Mouse (Mus musculus) midbrain, embryonic 10.5 days (tissue): ENCODE data around the gene P2ry4. TPM values are rescaled to one million over a fixed set of nuclear protein-coding genes. Genes with fewer than 3 reads are reported as not detected.

ENCODE experiments used
- DNase-seq: peaks from one replicate; pipeline ENCODE4 v3.0.0-alpha.2; 2017; ENCODE audit warnings: low spot score
- H3K27ac ChIP-seq: fragments of 300-500 bp; sonication (generic); replicated peaks from 2 replicates; pipeline ENCODE4 v1.5.1; 2016; ENCODE audit warnings: mild to moderate bottlenecking
- H3K27me3 ChIP-seq: fragments of 300-500 bp; sonication (generic); 2 replicates; pipeline ENCODE4 v1.6.1; 2016; ENCODE audit warnings: low read depth, mild to moderate bottlenecking; ENCODE audit not compliant: poor library complexity, severe bottlenecking
- H3K36me3 ChIP-seq: fragments of 300-500 bp; sonication (generic); 2 replicates; pipeline ENCODE4 v1.6.1; 2016; ENCODE audit warnings: mild to moderate bottlenecking, moderate library complexity
- H3K4me1 ChIP-seq: fragments of 300-500 bp; sonication (generic); 2 replicates; pipeline ENCODE4 v1.6.1; 2016
- H3K4me3 ChIP-seq: fragments of 300-500 bp; sonication (generic); 2 replicates; pipeline ENCODE4 v1.5.1; 2016; ENCODE audit warnings: mild to moderate bottlenecking, moderate library complexity
- H3K9me3 ChIP-seq: fragments of 300-500 bp; sonication (generic); replicated peaks from 2 replicates; pipeline ENCODE4 v1.6.1; 2016; ENCODE audit warnings: mild to moderate bottlenecking
- WGBS: fragments of 180-500 bp; shearing (Covaris S2); methylation state at CpG from one replicate; pipeline ENCODE4 v1.1.7; 2016; 5-methylcytosine and 5-hydroxymethylcytosine counted together
- polyA plus RNA-seq: library from polyadenylated mRNA; unstranded; fragments of >200 nt; fragmentation: Nextera tagmentation; extraction: Ambion mirVana; gene quantifications from 2 replicates; pipeline ENCODE4 v1.2.1, GENCODE M21; 2016

The P2ry4 gene
- not detected in 2 replicates for polyA plus RNA-seq

DNA sequence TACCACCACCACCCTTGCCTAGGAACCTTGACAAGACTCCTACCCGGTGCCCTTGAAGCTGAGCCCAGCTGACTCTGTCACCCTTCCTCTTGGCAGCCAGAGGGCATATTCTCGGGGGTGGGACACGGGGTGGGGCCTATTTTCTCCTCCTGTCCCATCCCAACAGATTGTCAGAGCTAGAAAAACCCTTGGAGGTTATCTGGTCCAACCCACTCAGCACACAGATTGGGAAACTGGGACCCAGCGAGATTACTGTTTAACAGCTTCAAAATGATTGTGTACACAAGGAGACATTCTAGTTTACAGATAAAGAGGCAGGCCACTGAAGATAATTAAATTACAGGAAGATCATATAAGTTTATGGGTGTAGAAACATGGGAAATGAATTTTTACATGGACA, at the start of gene P2ry4:
TSS of gene P2ry4 (minus strand) at position 79 of the 400 bp plus-strand sequence.
- 68% methylated on average over 4 of the region's 4 CpGs for WGBS
- DNase-seq, result no peak
- Histone ChIP-seq H3K27ac (no peak within 1 kb of the TSS), H3K27me3 (peaks cover 85% of the 10 kb centered on the region), H3K4me3 (no peak within 1 kb of the TSS), H3K36me3 (no peaks in the 10 kb centered on the region), H3K9me3 (no peaks in the 10 kb centered on the region), H3K4me1 (no peaks in the 10 kb centered on the region)

DNA sequence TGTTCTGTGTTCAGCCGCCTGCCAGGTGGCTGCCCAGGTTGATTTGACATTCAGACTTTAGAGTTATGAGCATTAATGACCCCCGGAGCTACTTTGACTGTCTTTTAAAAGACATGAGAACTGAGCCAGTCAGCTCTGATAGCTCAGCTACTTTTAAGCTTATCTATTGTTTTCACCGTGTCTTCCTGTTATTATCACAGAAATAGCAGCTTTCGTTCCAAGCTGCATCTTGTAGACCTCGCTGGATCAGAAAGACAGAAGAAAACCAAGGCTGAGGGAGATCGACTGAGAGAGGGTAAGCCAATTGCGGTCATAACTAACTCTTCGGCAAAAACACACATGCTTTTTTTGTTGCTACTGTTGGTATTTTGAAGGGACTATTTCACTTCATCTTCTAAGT, 43.8 kb upstream of the P2ry4 start:
- peaks cover 95% of the 10 kb centered on the region for H3K36me3 ChIP-seq
- WGBS, result 92% methylated on average over 8 of the region's 8 CpGs

DNA sequence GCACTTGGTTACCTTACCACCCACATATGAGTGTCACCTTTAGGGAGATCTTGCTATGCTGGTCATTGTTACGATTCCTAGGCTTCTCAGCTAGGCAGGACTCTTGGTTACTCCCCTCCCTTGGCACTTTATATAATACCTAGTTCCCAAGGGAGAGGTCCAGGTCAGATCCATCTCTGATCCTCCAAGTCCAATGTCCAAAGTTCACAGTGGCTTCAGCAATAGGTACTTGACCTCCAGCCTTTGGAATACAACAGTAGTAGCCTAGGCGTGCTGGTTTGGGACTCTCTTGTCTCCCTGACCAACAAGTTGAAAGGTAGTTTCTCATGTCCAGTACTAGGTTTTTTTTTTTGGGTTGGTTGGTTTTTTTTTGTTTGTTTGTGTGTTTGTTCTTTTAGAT, 34.4 kb upstream of the P2ry4 start:
- H3K27ac ChIP-seq, result no peak overlapping the region
- no peak for DNase-seq
- H3K4me3 ChIP-seq, result no peak overlapping the region
- peaks cover 19% of the 10 kb centered on the region for H3K4me1 ChIP-seq
- peaks cover 44% of the 10 kb centered on the region for H3K36me3 ChIP-seq
- WGBS, result 88% methylated on average over 2 of the region's 2 CpGs
- 0 out of 2 replicates have a peak, but pooled peaks cover 2% of the 10 kb centered on the region for H3K9me3 ChIP-seq
- peaks cover 36% of the 10 kb centered on the region for H3K27me3 ChIP-seq

More for the DNA sequence above, 43.8 kb upstream of the P2ry4 start:
- H3K9me3 ChIP-seq, result no peaks in the 10 kb centered on the region
- peaks cover 32% of the 10 kb centered on the region for H3K27me3 ChIP-seq
- no peaks in the 10 kb centered on the region for H3K4me1 ChIP-seq
- H3K27ac ChIP-seq, result no peak overlapping the region
- no peak overlapping the region for H3K4me3 ChIP-seq
- DNase-seq, result no peak

DNA sequence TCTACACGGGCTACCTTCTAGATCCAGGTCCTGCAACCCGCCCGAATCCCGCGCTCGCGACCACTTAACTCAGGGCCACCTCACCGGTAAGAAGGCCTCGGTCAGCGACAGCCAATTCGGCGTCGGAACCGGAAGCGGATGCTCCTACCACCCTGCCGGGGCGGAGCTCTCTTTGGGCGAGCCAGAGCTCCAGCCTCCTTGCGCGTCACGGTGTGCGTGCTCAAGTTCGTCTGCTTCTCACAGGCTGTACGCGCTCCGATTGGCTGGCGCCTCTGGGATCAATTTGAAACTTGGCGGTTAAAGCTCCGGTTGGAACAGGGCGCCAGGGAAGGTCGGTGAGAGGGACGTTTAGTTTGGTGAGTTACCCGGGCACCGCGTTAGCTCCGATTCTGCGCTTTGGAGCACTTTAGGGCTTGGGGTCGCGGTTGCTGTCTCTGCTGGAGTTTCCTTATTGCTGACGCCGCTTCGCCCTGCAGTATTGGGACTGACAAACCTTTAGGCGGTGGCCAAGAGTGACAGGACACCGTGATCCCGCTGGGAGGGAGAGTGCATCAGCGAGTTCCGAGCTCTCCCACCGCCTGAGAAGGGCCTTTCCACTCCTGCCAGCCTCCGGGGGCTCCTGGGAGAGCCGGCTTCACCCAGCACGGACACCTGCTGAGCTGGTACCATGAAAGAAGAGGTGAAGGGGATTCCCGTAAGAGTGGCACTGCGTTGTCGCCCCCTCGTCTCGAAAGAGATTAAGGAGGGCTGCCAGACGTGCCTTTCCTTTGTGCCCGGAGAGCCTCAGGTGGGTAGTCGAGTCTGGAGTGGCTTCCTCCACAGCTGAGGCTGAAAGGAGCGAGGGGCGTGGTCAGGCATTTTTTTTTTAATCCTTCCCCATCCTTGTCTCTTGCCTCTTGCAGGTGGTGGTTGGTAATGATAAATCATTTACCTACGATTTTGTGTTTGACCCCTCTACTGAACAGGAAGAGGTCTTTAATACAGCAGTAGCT, 31.4 kb upstream of the P2ry4 start, which contains the start of gene Pdzd11:
TSS of gene Pdzd11 (minus strand) at position 767 of the 992 bp plus-strand sequence.
- Histone ChIP-seq H3K27ac (peak within 1 kb of the TSS; percentile 92), H3K27me3 (peaks cover 37% of the 10 kb centered on the region), H3K4me3 (peak within 1 kb of the TSS; percentile 73), H3K9me3 (0 out of 2 replicates have a peak, but pooled peaks cover 2% of the 10 kb centered on the region), H3K4me1 (peaks cover 19% of the 10 kb centered on the region), H3K36me3 (peaks cover 41% of the 10 kb centered on the region)
- WGBS, result 17% methylated on average over 62 of the region's 62 CpGs
- peak; percentile 89 for DNase-seq

DNA sequence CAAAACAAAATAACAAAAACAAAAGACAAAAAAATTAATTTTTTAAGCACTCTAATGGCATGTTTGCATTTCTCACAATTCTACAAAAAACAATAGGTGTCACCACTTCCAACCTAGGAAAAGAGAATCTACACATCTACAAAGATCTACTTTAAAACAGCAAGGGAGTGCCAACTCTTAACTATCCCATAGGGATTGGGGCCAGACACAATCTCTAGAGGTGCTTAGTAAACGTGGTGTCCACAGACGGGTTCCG, 30.8 kb upstream of the P2ry4 start, which contains the start of gene Kif4:
TSS of gene Kif4 (plus strand) at position 192 of the 256 bp plus-strand sequence.
- 14% methylated on average over 3 of the region's 3 CpGs for WGBS
- Histone ChIP-seq H3K27ac (peak within 1 kb of the TSS; percentile 92), H3K4me3 (peak within 1 kb of the TSS; percentile 73), H3K4me1 (peaks cover 19% of the 10 kb centered on the region), H3K9me3 (0 out of 2 replicates have a peak, but pooled peaks cover 2% of the 10 kb centered on the region), H3K27me3 (peaks cover 41% of the 10 kb centered on the region), H3K36me3 (peaks cover 37% of the 10 kb centered on the region)
- no peak for DNase-seq

DNA sequence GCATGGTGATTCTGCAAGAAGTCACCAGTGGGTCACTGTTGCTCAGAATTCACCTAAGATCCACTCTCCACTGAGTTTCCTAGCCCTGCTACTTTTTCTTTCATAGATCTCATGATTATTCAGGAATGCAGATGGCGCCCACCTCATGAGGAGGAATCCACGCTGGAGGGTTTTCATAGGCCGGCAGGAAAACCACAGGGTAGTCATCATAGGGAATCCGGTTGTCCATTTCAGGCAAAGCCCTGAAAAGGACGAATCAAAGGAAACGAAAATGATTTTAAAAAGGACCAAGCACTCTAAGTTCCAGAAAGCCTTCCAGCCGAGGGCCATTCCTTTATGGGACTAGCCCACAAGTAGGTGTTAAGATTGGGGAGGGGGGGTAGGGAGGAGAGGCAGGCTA, 30.5 kb upstream of the P2ry4 start:
- no peak for DNase-seq
- H3K4me3 ChIP-seq, result peak overlapping the region; percentile 73
- H3K27ac ChIP-seq, result peak overlapping the region; percentile 92
- peaks cover 35% of the 10 kb centered on the region for H3K36me3 ChIP-seq
- H3K27me3 ChIP-seq, result peaks cover 44% of the 10 kb centered on the region
- H3K4me1 ChIP-seq, result peaks cover 19% of the 10 kb centered on the region
- H3K9me3 ChIP-seq, result 0 out of 2 replicates have a peak, but pooled peaks cover 2% of the 10 kb centered on the region
- 40% methylated on average over 7 of the region's 7 CpGs for WGBS

DNA sequence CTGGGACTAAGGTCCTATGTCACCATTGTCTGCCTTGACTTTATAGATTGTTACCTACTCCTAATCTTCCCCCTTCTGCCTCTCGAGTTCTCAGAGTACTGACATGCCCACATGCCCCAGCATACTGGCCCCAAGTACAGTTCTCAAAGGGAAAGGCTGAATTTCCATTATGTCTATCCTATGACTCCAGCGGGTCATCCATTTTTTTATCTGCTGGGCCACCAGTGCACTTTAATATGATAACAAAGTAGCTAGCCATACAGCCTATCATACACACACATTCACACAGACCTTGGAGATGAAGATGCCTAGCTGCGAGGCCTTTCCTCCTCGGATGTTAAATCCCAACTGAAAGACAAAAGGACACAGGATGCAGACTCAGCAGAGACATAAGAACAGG, 29.6 kb upstream of the P2ry4 start:
- H3K27me3 ChIP-seq, result peaks cover 51% of the 10 kb centered on the region
- peaks cover 19% of the 10 kb centered on the region for H3K4me1 ChIP-seq
- 0 out of 2 replicates have a peak, but pooled peaks cover 2% of the 10 kb centered on the region for H3K9me3 ChIP-seq
- H3K27ac ChIP-seq, result no peak overlapping the region
- WGBS, result 93% methylated on average over 4 of the region's 4 CpGs
- 0 out of 2 replicates have a peak overlapping the region, but pooled peaks have one; percentile 73 for H3K4me3 ChIP-seq
- no peak for DNase-seq
- peaks cover 29% of the 10 kb centered on the region for H3K36me3 ChIP-seq

DNA sequence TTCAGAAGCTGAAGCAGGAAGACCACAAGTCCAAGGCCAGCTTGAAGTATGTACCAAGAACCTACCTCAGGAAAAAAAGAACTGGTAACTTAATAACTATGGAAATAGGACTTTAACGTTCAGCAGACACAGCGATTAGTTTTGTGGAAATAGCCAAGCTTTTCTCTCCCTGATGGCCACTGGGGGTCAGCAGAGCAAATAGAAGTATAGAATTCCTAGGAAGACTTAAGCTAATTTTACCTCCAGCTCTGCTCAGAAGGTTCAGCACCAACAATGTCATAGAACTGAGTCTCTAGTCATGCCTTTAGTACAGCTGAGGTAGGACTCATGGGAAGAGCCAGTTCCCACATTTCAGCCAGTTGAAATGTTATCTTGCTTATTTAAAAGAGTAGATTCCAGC, 26.7 kb upstream of the P2ry4 start:
- Histone ChIP-seq H3K36me3 (peaks cover 20% of the 10 kb centered on the region), H3K4me3 (no peak overlapping the region), H3K27ac (no peak overlapping the region), H3K27me3 (peaks cover 74% of the 10 kb centered on the region), H3K4me1 (peaks cover 6% of the 10 kb centered on the region), H3K9me3 (0 out of 2 replicates have a peak, but pooled peaks cover 2% of the 10 kb centered on the region)
- 84% methylated on average over 2 of the region's 2 CpGs for WGBS
- no peak for DNase-seq

DNA sequence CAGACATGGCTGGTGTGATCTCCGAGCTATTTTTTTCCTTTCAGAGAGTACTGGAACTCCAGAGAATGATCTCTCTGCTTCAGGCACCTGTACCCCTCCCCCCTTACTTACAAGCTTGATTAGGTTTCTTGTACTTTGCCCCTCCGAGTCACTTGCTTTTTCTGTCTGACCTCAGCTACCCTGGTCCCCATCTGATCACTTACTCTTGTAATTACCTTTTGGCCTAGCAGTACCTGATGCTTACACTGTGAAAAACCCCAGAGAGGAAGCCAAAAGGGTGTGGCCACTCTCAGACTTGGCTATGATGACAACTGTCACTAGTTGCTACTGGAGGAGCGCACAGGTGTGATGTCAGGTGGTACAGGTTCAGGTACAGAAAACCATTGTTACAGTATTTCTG, 23.8 kb upstream of the P2ry4 start:
- Histone ChIP-seq H3K27ac (no peak overlapping the region), H3K4me3 (no peak overlapping the region), H3K27me3 (peaks cover 83% of the 10 kb centered on the region), H3K9me3 (no peaks in the 10 kb centered on the region), H3K36me3 (peaks cover 16% of the 10 kb centered on the region), H3K4me1 (no peaks in the 10 kb centered on the region)
- WGBS, result 70% methylated on average over 3 of the region's 3 CpGs
- DNase-seq, result no peak

DNA sequence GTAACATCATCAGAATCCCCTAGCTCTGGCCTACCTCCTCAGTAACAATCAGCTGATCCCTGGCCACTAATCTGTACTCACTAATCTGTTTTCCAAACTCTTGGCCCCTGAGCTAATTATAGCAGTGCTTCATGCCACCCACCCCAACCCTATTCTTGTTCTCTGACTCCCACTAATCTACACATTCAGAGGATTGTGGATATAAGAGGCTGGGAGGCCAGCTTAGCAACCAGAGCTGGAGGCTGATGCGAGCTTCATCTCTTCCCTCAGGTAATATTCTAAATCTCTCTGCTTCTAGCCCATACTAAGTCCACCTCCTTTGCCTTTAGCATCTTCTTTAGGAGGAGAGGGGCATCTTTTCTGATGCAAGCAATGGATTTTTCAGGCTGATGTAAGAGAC, 10.6 kb upstream of the P2ry4 start, which contains the start of gene Arr3:
TSS of gene Arr3 (plus strand) at position 184 of the 400 bp plus-strand sequence.
- 70% methylated on average over 1 of the region's 1 CpGs for WGBS

DNA sequence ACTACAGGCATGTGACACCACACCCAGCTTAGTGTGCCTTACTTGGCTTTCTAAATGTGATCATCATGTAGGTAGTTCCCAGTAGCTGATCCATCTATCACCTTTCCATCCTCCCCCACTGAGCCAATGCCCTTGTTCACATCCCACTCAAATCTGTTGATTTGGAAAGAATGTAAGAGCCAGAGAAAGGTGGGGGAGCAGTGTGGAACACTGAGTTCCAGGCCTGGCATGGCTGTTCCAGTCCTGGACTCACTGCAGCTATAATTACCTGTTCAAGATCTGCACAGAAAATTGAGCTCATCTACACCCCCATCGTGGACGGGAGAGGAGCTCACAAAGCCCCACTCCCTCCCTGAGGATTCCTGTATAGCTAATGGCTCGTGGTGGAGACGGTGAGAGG, 5.1 kb upstream of the P2ry4 start:
- H3K27me3 ChIP-seq, result peaks cover 93% of the 10 kb centered on the region

More for the DNA sequence above, 10.6 kb upstream of the P2ry4 start, which contains the start of gene Arr3:
- no peaks in the 10 kb centered on the region for H3K9me3 ChIP-seq
- H3K27me3 ChIP-seq, result peaks cover 79% of the 10 kb centered on the region
- no peaks in the 10 kb centered on the region for H3K36me3 ChIP-seq
- no peak within 1 kb of the TSS for H3K27ac ChIP-seq
- DNase-seq, result no peak
- no peaks in the 10 kb centered on the region for H3K4me1 ChIP-seq
- no peak within 1 kb of the TSS for H3K4me3 ChIP-seq

DNA sequence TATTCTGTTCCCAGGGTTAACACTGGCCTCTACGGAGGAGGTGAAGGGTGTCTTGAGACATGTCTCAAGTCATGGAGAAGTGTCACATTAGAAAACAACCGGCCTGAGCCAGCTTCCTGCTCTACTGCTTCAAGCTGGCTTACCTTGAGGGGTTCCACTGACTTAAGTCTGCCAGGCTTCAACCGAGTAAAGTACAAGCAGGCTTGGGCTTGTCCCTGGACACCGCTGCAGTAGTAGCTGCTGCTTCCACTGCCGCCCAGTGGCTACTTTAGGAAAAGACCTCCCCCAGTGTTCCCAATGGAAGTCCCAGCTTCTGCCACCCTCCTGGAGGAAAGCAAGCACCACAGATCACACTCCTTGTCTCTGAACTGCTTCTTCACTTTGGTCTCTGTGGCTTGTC, 2.8 kb upstream of the P2ry4 start:
- H3K4me3 ChIP-seq, result no peak overlapping the region
- no peaks in the 10 kb centered on the region for H3K36me3 ChIP-seq
- peak; percentile 36 for DNase-seq
- no peaks in the 10 kb centered on the region for H3K4me1 ChIP-seq
- no peak overlapping the region for H3K27ac ChIP-seq
- H3K9me3 ChIP-seq, result no peaks in the 10 kb centered on the region
- 36% methylated on average over 5 of the region's 5 CpGs for WGBS
- H3K27me3 ChIP-seq, result peaks cover 98% of the 10 kb centered on the region

More for the DNA sequence above, 5.1 kb upstream of the P2ry4 start:
- Histone ChIP-seq H3K4me3 (no peak overlapping the region), H3K9me3 (no peaks in the 10 kb centered on the region), H3K36me3 (no peaks in the 10 kb centered on the region), H3K4me1 (no peaks in the 10 kb centered on the region), H3K27ac (no peak overlapping the region)
- 69% methylated on average over 4 of the region's 4 CpGs for WGBS
- DNase-seq, result no peak

DNA sequence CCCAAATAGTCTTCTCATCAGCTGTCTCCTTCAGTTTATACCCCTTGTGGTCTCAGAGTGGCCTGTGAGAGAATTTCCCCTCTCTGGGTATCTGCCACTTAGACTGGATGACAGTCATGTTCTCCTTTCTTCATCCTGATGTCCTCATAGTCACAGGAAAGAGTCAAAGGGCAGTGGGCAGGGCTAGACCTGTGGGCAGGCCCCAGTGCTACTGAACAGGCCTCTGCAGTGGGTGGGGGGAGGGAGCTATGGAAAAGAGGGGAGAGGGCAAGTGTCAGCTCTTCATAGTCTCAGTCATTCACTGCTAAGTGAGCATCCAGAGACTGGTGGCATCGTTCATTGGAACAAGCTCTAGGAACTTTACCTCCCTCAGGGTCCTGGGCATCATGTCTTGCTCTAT, 22.7 kb downstream of the P2ry4 start, which contains the start of gene Awat1:
TSS of gene Awat1 (plus strand) at position 301 of the 400 bp plus-strand sequence.
- 78% methylated on average over 1 of the region's 1 CpGs for WGBS
- peaks cover 59% of the 10 kb centered on the region for H3K27me3 ChIP-seq

More for the DNA sequence above, 22.7 kb downstream of the P2ry4 start, which contains the start of gene Awat1:
- Histone ChIP-seq H3K36me3 (no peaks in the 10 kb centered on the region), H3K4me1 (no peaks in the 10 kb centered on the region), H3K4me3 (no peak within 1 kb of the TSS), H3K27ac (no peak within 1 kb of the TSS), H3K9me3 (no peaks in the 10 kb centered on the region)
- no peak for DNase-seq
